Mouse (Mus musculus) hindbrain, embryonic 16.5 days (tissue): ENCODE measurements around the gene Ank. TPM values are rescaled to one million over a fixed set of nuclear protein-coding genes. Genes with fewer than 3 reads are reported as not detected.

Experiments
- ATAC-seq: fragments of 200-750 bp; cut with Nextera tagmentation; 2 replicates; pipeline ENCODE4 v1.8.0; 2017; ENCODE audit warnings: moderate TSS enrichment, moderate library complexity
- H3K27ac ChIP-seq: fragments of 300-500 bp; sonication (generic); 2 replicates; pipeline ENCODE4 v1.5.1; 2014; ENCODE audit warnings: low read depth, mild to moderate bottlenecking, control low read depth, low read length, moderate library complexity
- H3K27me3 ChIP-seq: fragments of 300-500 bp; sonication (generic); replicated peaks from 2 replicates; pipeline ENCODE4 v1.6.1; 2014; ENCODE audit warnings: low read length; ENCODE audit not compliant: control insufficient read depth, insufficient read depth
- H3K36me3 ChIP-seq: fragments of 300-500 bp; sonication (generic); 2 replicates; pipeline ENCODE4 v1.6.1; 2014; ENCODE audit warnings: mild to moderate bottlenecking, low read length, moderate library complexity, mixed read lengths; ENCODE audit not compliant: control insufficient read depth, insufficient read depth
- H3K4me1 ChIP-seq: fragments of 300-500 bp; sonication (generic); 2 replicates; pipeline ENCODE4 v1.6.1; 2014; ENCODE audit warnings: low read depth, low read length; ENCODE audit not compliant: control insufficient read depth, insufficient read depth
- H3K4me2 ChIP-seq: fragments of 300-500 bp; sonication (generic); 2 replicates; pipeline ENCODE4 v1.6.1; 2014; ENCODE audit warnings: mild to moderate bottlenecking, low read length, control low read depth, moderate library complexity
- H3K4me3 ChIP-seq: fragments of 300-500 bp; sonication (generic); 2 replicates; pipeline ENCODE4 v1.5.1; 2014; ENCODE audit warnings: mild to moderate bottlenecking, low read length, control low read depth, moderate library complexity
- H3K9ac ChIP-seq: fragments of 300-500 bp; sonication (generic); 2 replicates; pipeline ENCODE4 v1.6.1; 2014; ENCODE audit warnings: low read depth, mild to moderate bottlenecking, control low read depth, low read length, moderate library complexity
- H3K9me3 ChIP-seq: fragments of 300-500 bp; sonication (generic); 2 replicates; pipeline ENCODE4 v1.6.1; 2014; ENCODE audit warnings: mild to moderate bottlenecking, low read length, moderate library complexity; ENCODE audit not compliant: control insufficient read depth
- WGBS: fragments of 180-500 bp; shearing (Covaris S2); extraction: QIAGEN DNeasy Blood & Tissue Kit; methylation state at CpG from one replicate; pipeline ENCODE4 v1.1.7; 2014; 5-methylcytosine and 5-hydroxymethylcytosine counted together
- polyA plus RNA-seq: library from polyadenylated mRNA; unstranded; fragments of >200 nt; fragmentation: Nextera tagmentation; extraction: Ambion mirVana; gene quantifications from 2 replicates; pipeline ENCODE4 v1.2.1, GENCODE M21; 2015

Ank gene
- polyA plus RNA-seq, 1 experiment from 2014 or later = 11.6 TPM

GRCm38 (mm10) chr15:27605252-27605651 lies 138.8 kb downstream of the Ank start:
- no peaks in the 10 kb centered on the region for H3K9me3 ChIP-seq
- no peak overlapping the region for H3K4me3 ChIP-seq
- no peaks in the 10 kb centered on the region for H3K27me3 ChIP-seq
- H3K27ac ChIP-seq = no peak overlapping the region
- WGBS = 86% methylated on average over 3 of the region's 3 CpGs
- no peaks in the 10 kb centered on the region for H3K4me1 ChIP-seq
- H3K9ac ChIP-seq = no peak overlapping the region
- no peak for ATAC-seq
- no peak overlapping the region for H3K4me2 ChIP-seq
- peaks cover 8% of the 10 kb centered on the region; the same call in 1 of the 2 replicates for H3K36me3 ChIP-seq

- no peaks in the 10 kb centered on the region for H3K27me3 ChIP-seq
- H3K4me2 ChIP-seq = no peak overlapping the region
- H3K4me1 ChIP-seq = peaks cover 3% of the 10 kb centered on the region; the same call in 1 of the 2 replicates
- no peak overlapping the region for H3K27ac ChIP-seq
- no peaks in the 10 kb centered on the region for H3K9me3 ChIP-seq
- ATAC-seq = no peak
- H3K9ac ChIP-seq = no peak overlapping the region
- peaks cover 8% of the 10 kb centered on the region for H3K36me3 ChIP-seq
- 64% methylated on average over 4 of the region's 4 CpGs for WGBS
- H3K4me3 ChIP-seq = no peak overlapping the region
These were observed 143.1 kb downstream of the Ank start for GRCm38 (mm10) chr15:27609554-27609953.

- Histone ChIP-seq H3K4me2 (peak overlapping the region; percentile 36; the same call in 1 of the 2 replicates), H3K9me3 (no peaks in the 10 kb centered on the region), H3K27me3 (no peaks in the 10 kb centered on the region), H3K36me3 (peaks cover 8% of the 10 kb centered on the region), H3K4me1 (peaks cover 3% of the 10 kb centered on the region; the same call in 1 of the 2 replicates), H3K27ac (no peak overlapping the region), H3K9ac (no peak overlapping the region), H3K4me3 (no peak overlapping the region)
- ATAC-seq = peak; percentile 92
- WGBS = 21% methylated on average over 6 of the region's 6 CpGs
These were observed 146.2 kb downstream of the Ank start for GRCm38 (mm10) chr15:27612533-27613221.

- Histone ChIP-seq H3K4me3 (no peak overlapping the region), H3K4me2 (no peak overlapping the region), H3K4me1 (peaks cover 3% of the 10 kb centered on the region; the same call in 1 of the 2 replicates), H3K36me3 (peaks cover 7% of the 10 kb centered on the region), H3K27ac (no peak overlapping the region), H3K9ac (no peak overlapping the region), H3K27me3 (no peaks in the 10 kb centered on the region), H3K9me3 (no peaks in the 10 kb centered on the region)
- no peak for ATAC-seq
- 91% methylated on average over 4 of the region's 4 CpGs for WGBS
These were observed 146.8 kb downstream of the Ank start for GRCm38 (mm10) chr15:27613255-27613654.

DNA sequence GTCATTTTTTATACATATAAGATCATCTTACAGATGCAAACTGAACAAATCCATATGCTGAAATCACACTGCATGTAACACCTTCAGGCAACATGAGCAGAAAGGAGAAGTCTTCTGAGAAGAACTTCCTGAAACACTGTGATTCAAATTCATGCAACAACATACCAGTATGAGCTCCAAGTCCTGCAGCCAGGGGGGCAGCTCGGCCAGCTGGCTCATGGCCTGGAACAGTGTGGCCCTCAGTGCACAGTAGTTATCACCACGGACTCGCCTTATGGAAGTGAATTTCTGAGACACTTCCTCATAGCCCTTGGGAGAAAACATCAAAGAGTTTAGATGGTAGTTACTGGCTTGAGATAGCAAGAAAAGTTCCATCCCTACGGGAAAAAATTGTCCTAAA lies 149.7 kb downstream of the Ank start:
- H3K27me3 ChIP-seq = no peaks in the 10 kb centered on the region
- peaks cover 3% of the 10 kb centered on the region; the same call in 1 of the 2 replicates for H3K4me1 ChIP-seq
- H3K4me3 ChIP-seq = no peak overlapping the region
- 78% methylated on average over 4 of the region's 4 CpGs for WGBS
- H3K36me3 ChIP-seq = peaks cover 8% of the 10 kb centered on the region
- H3K4me2 ChIP-seq = no peak overlapping the region
- no peaks in the 10 kb centered on the region for H3K9me3 ChIP-seq
- no peak overlapping the region for H3K9ac ChIP-seq
- H3K27ac ChIP-seq = no peak overlapping the region
- no peak for ATAC-seq

DNA sequence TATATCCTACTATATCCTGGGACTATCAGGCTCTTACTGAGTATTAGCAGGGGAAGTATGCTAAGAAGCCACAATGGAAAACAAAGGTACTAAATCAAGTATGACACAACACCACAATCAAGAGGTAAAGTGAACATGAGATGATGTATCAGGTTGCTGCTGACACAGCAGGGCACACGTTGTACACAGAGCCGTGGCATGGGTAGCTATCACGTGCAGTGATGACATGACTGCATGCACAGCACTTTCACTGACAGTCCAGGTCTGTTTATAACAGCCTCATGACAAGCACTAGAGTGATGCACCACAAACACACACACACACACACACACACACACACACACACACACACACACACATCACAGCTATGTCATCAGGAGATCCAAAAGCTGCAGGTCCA lies 150.8 kb downstream of the Ank start:
- peaks cover 3% of the 10 kb centered on the region; the same call in 1 of the 2 replicates for H3K4me1 ChIP-seq
- WGBS = 82% methylated on average over 3 of the region's 3 CpGs
- no peaks in the 10 kb centered on the region for H3K27me3 ChIP-seq
- no peak overlapping the region for H3K9ac ChIP-seq
- no peak overlapping the region for H3K27ac ChIP-seq
- no peak for ATAC-seq
- no peak overlapping the region for H3K4me2 ChIP-seq
- H3K4me3 ChIP-seq = no peak overlapping the region
- no peaks in the 10 kb centered on the region for H3K9me3 ChIP-seq
- peaks cover 8% of the 10 kb centered on the region for H3K36me3 ChIP-seq

GRCm38 (mm10) chr15:27618778-27619533 lies 152.5 kb downstream of the Ank start:
- Histone ChIP-seq H3K36me3 (peaks cover 15% of the 10 kb centered on the region), H3K4me3 (no peak overlapping the region), H3K27me3 (no peaks in the 10 kb centered on the region), H3K9ac (no peak overlapping the region), H3K9me3 (no peaks in the 10 kb centered on the region), H3K27ac (no peak overlapping the region), H3K4me1 (no peaks in the 10 kb centered on the region), H3K4me2 (no peak overlapping the region)
- ATAC-seq = no peak
- 90% methylated on average over 6 of the region's 6 CpGs for WGBS

GRCm38 (mm10) chr15:27619683-27620082 lies 153.2 kb downstream of the Ank start:
- Histone ChIP-seq H3K9me3 (no peaks in the 10 kb centered on the region), H3K4me1 (no peaks in the 10 kb centered on the region), H3K36me3 (peaks cover 13% of the 10 kb centered on the region), H3K9ac (no peak overlapping the region), H3K27ac (no peak overlapping the region), H3K4me2 (no peak overlapping the region), H3K4me3 (no peak overlapping the region), H3K27me3 (no peaks in the 10 kb centered on the region)
- no peak for ATAC-seq
- 80% methylated on average over 3 of the region's 3 CpGs for WGBS

- Histone ChIP-seq H3K36me3 (peaks cover 10% of the 10 kb centered on the region), H3K4me1 (no peaks in the 10 kb centered on the region), H3K9ac (no peak overlapping the region), H3K27me3 (no peaks in the 10 kb centered on the region), H3K4me2 (no peak overlapping the region), H3K4me3 (no peak overlapping the region), H3K9me3 (no peaks in the 10 kb centered on the region), H3K27ac (no peak overlapping the region)
- WGBS = 85% methylated on average over 6 of the region's 6 CpGs
- ATAC-seq = no peak
These were observed 154.2 kb downstream of the Ank start for GRCm38 (mm10) chr15:27620475-27621185.
